Mouse (Mus musculus): Measurements from ENCODE around the gene Tmem150c. TPM values are rescaled to one million over a fixed set of nuclear protein-coding genes. Genes with fewer than 3 reads are reported as not detected.

The Tmem150c gene
- total RNA-seq (2017) = not detected in 2 replicates

- ATAC-seq (replicated peaks; ENCODE audit: low read depth, poor library complexity, severe bottlenecking) = peak; percentile 12; the same call in 1 of the 2 replicates
Measured at GRCm38 (mm10) chr5:100159638-100159973, at the start of gene Tmem150c. Gene Tmem150c (minus strand): TSS chr5:100159808.

GRCm38 (mm10) chr5:100209093-100209492 lies 49.5 kb upstream of the Tmem150c start:
- no peak for ATAC-seq (replicated peaks; ENCODE audit: low read depth, poor library complexity, severe bottlenecking)

GRCm38 (mm10) chr5:100206675-100207074 lies 47.1 kb upstream of the Tmem150c start:
- no peak for ATAC-seq (replicated peaks; ENCODE audit: low read depth, poor library complexity, severe bottlenecking)

- peak; percentile 84 for ATAC-seq (replicated peaks; ENCODE audit: low read depth, poor library complexity, severe bottlenecking)
Measured at GRCm38 (mm10) chr5:100205519-100206189, 46.0 kb upstream of the Tmem150c start.

- ATAC-seq (replicated peaks; ENCODE audit: low read depth, poor library complexity, severe bottlenecking) = peak; percentile 56
Measured at GRCm38 (mm10) chr5:100200805-100201204, 41.2 kb upstream of the Tmem150c start.

GRCm38 (mm10) chr5:100200296-100200695 lies 40.7 kb upstream of the Tmem150c start:
- no peak for ATAC-seq (replicated peaks; ENCODE audit: low read depth, poor library complexity, severe bottlenecking)

GRCm38 (mm10) chr5:100199092-100199853 lies 39.7 kb upstream of the Tmem150c start:
- ATAC-seq (replicated peaks; ENCODE audit: low read depth, poor library complexity, severe bottlenecking) = no peak

- ATAC-seq (replicated peaks; ENCODE audit: low read depth, poor library complexity, severe bottlenecking) = no peak
Measured at GRCm38 (mm10) chr5:100197476-100197875, 37.9 kb upstream of the Tmem150c start.

- ATAC-seq (replicated peaks; ENCODE audit: low read depth, poor library complexity, severe bottlenecking) = peak; percentile 53
Measured at GRCm38 (mm10) chr5:100196854-100197431, 37.3 kb upstream of the Tmem150c start.

GRCm38 (mm10) chr5:100196397-100196796 lies 36.8 kb upstream of the Tmem150c start:
- peak; percentile 48; the same call in 1 of the 2 replicates for ATAC-seq (replicated peaks; ENCODE audit: low read depth, poor library complexity, severe bottlenecking)

- ATAC-seq (replicated peaks; ENCODE audit: low read depth, poor library complexity, severe bottlenecking) = no peak
Measured at GRCm38 (mm10) chr5:100191438-100192190, 32.0 kb upstream of the Tmem150c start.

GRCm38 (mm10) chr5:100187035-100187901 lies 27.7 kb upstream of the Tmem150c start:
- peak; percentile 52 for ATAC-seq (replicated peaks; ENCODE audit: low read depth, poor library complexity, severe bottlenecking)

GRCm38 (mm10) chr5:100186618-100187017 lies 27.0 kb upstream of the Tmem150c start:
- ATAC-seq (replicated peaks; ENCODE audit: low read depth, poor library complexity, severe bottlenecking) = no peak

- ATAC-seq (replicated peaks; ENCODE audit: low read depth, poor library complexity, severe bottlenecking) = no peak
Measured at GRCm38 (mm10) chr5:100185895-100186294, 26.3 kb upstream of the Tmem150c start.

- no peak for ATAC-seq (replicated peaks; ENCODE audit: low read depth, poor library complexity, severe bottlenecking)
Measured at GRCm38 (mm10) chr5:100181011-100181410, 21.4 kb upstream of the Tmem150c start.

GRCm38 (mm10) chr5:100178781-100179165 lies 19.2 kb upstream of the Tmem150c start:
- no peak for ATAC-seq (replicated peaks; ENCODE audit: low read depth, poor library complexity, severe bottlenecking)

GRCm38 (mm10) chr5:100178122-100178780 lies 18.6 kb upstream of the Tmem150c start:
- no peak for ATAC-seq (replicated peaks; ENCODE audit: low read depth, poor library complexity, severe bottlenecking)

- no peak for ATAC-seq (replicated peaks; ENCODE audit: low read depth, poor library complexity, severe bottlenecking)
Measured at GRCm38 (mm10) chr5:100177547-100177946, 17.9 kb upstream of the Tmem150c start.

GRCm38 (mm10) chr5:100176096-100176495 lies 16.5 kb upstream of the Tmem150c start:
- ATAC-seq (replicated peaks; ENCODE audit: low read depth, poor library complexity, severe bottlenecking) = no peak
